19 mouse cellular contexts compared by ENCODE assay signal in genomic region chr15:63050033-63050432, GRCm38 (mm10).
DNase-seq lines count a peak whose midpoint lies in the region; TF ChIP-seq lines count a peak whose summit lies in the region.
"Had no signal": no experiment of that assay in that cellular context is flagged by ENCODE, and none has a peak within 500 bp of the region (broad histone marks: within the 10 kb centered on the region; RNA-seq: fewer than 3 reads in every experiment).

No protein-coding gene starts in this region.

- peaks cover 16% of the 10 kb centered on the region for H3K4me1 ChIP-seq in hindbrain, embryonic 10.5 days (replicated peaks)
- H3K4me1 ChIP-seq: forebrain, embryonic 13.5 days; hindbrain, embryonic 15.5 days had no signal

- no peak for TF ChIP-seq CTCF in gastrocnemius, adult 2 months (IDR thresholded peaks at IDR 0.05)

- no peaks in the 10 kb centered on the region for H3K36me3 ChIP-seq in hindbrain, embryonic 10.5 days
- H3K36me3 ChIP-seq: embryonic facial prominence, embryonic 13.5 days; heart, embryonic 10.5 days; hindbrain, embryonic 15.5 days had no signal

- H3K27ac ChIP-seq in gastrocnemius, adult 2 months, result no peak overlapping the region
- H3K27ac ChIP-seq in hindbrain, embryonic 10.5 days, result no peak overlapping the region
- H3K27ac ChIP-seq: embryonic facial prominence, embryonic 13.5 days; forebrain, embryonic 13.5 days; heart, embryonic 10.5 days; hindbrain, embryonic 15.5 days had no signal

- WGBS in hindbrain, embryonic 10.5 days, result 89% methylated on average over 1 of the region's 1 CpGs

- no peaks in the 10 kb centered on the region for H3K9me3 ChIP-seq in hindbrain, embryonic 10.5 days
- H3K9me3 ChIP-seq: embryonic facial prominence, embryonic 13.5 days; forebrain, embryonic 13.5 days; heart, embryonic 10.5 days; hindbrain, embryonic 15.5 days had no signal

- DNase-seq in adrenal gland, adult (ENCODE audit: inconsistent age in 2 of 2, low spot score in 1 of 2), result peak; percentile 75 to 88
- DNase-seq in adrenal gland, postnatal 4 days (ENCODE audit: low spot score in 2 of 2), result no peak
- DNase-seq in layer of hippocampus, adult 8-10 months (ENCODE audit: low spot score in 2 of 2), result peak; percentile 7 to 10
- DNase-seq in layer of hippocampus, postnatal 36 days, result no peak
- peak; percentile 36 for DNase-seq in adrenal gland, postnatal 25 days
- no peak for DNase-seq in gastrocnemius, adult 2 months
- no peak for DNase-seq in hindbrain, embryonic 10.5 days (ENCODE audit: low spot score)
- DNase-seq: B cell, adult 2 months; cerebellum, adult 9-10 months; cerebellum, postnatal 25 days; forebrain, postnatal 0 days; gastrocnemius, postnatal 25 days; heart, postnatal 14 days; kidney, adult 2 months had no signal

- peaks cover 16% of the 10 kb centered on the region; the same call in 1 of the 2 replicates for H3K27me3 ChIP-seq in hindbrain, embryonic 10.5 days (ENCODE audit: insufficient read depth, poor library complexity, severe bottlenecking)
- H3K27me3 ChIP-seq: embryonic facial prominence, embryonic 13.5 days; forebrain, embryonic 13.5 days; hindbrain, embryonic 15.5 days; Patski had no signal

- no peak overlapping the region for H3K4me3 ChIP-seq in gastrocnemius, adult 2 months
- H3K4me3 ChIP-seq in hindbrain, embryonic 10.5 days, result no peak overlapping the region
- H3K4me3 ChIP-seq: embryonic facial prominence, embryonic 13.5 days; forebrain, embryonic 13.5 days; heart, embryonic 10.5 days; hindbrain, embryonic 15.5 days had no signal

- intact Hi-C loops in gastrocnemius, adult 2 months (cut with DNase I), result no loop called here

Comparison
In these comparisons a context has a peak if more than half of its experiments do, and no peak if none do; other contexts are left out.
1. DNase-seq: peak in adrenal gland, adult (2 of 2), layer of hippocampus, adult 8-10 months (2 of 2) and adrenal gland, postnatal 25 days (single experiment); none in adrenal gland, postnatal 4 days (0 of 2), layer of hippocampus, postnatal 36 days (0 of 2), gastrocnemius, adult 2 months (single experiment) and hindbrain, embryonic 10.5 days (single experiment).